Mouse (Mus musculus) cerebellum, adult 11-12 months (tissue): ENCODE data around the gene Kxd1.
"Not testable (repeated sequence)": the region's sequence is repeated elsewhere in the genome, so short reads cannot be mapped to it uniquely, and the experiment has no call there.

Source experiments
- DNase-seq: peaks from one replicate; pipeline ENCODE4 v3.0.0; 2022

Gene Kxd1

DNA sequence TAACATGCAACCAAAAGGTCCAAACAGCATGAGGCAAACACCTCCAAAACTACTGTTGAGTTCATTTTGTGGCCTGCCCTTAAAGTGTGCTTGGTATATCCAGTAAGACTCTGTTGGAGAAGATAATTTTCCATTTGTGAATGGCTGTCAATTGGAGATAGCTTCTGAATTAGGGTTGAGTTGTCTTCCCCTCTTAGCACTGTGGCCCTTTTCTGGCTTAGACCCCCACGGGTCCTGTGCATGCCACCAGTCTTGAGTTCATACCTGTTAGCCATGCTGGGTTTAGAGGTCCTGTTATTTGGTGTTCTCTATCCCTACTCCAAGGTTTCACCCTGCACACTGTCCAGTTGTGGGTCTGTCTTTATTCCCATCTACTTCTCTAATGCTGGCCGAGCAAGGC is 16.0 kb downstream of the Kxd1 start:
- no peak for DNase-seq

DNA sequence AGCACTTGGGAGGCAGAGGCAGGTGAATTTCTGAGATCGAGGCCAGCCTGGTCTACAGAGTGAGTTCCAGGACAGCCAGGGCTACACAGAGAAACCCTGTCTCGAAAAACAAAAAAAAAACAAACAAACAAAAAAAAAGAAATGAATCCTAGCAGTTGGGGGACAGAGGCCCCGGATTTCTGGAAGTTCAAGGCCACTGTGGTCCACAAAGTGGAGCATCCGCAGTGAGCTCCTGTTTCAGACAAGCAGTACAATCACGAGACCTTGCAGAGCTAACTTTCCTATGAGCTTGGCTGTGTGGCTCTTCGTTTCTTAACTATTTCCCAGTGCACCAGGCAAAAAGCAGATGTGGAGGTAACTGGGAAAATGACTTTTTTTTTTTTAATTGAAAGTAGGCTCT is 16.6 kb downstream of the Kxd1 start:
- not testable (repeated sequence) for DNase-seq

GRCm38 (mm10) chr8:70510228-70510915 is 17.4 kb downstream of the Kxd1 start, which contains the start of gene Uba52:
TSS of gene Uba52 (minus strand) at chr8:70510801.
- DNase-seq = peak; percentile 97

DNA sequence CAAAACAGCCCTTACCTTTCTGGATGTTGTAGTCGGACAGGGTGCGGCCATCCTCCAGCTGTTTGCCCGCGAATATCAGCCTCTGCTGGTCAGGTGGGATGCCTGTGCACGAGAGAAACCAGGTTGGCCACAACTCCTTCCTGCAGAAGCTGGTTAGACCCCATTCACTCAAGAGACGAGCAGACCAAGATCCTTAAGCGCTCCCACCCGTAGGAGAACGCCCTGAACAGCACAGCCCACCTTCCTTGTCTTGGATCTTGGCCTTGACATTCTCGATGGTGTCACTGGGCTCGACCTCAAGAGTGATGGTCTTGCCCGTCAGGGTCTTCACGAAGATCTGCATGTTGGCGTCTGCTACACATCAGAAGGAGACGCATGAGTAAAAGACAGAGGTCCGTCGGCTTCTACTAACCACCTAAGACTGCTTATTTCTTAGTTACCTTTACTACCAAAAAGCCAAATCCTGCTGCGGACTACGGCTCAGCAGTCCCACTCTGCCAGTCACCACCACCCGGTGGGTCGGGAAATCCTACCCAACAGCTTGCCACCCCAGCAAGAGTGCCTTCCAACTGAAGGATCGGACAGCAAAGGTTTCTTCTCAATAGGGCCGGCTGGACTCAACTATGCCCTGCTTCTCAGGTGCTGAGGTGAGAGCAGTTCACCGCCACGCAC is 18.3 kb downstream of the Kxd1 start:
- no peak for DNase-seq

GRCm38 (mm10) chr8:70507027-70507393 is 20.7 kb downstream of the Kxd1 start:
- no peak for DNase-seq

GRCm38 (mm10) chr8:70506328-70507026 is 21.3 kb downstream of the Kxd1 start, which contains the start of gene Rex1bd:
TSS of gene Rex1bd (minus strand) at chr8:70506752.
- peak; percentile 93 for DNase-seq

- no peak for DNase-seq
Measured at GRCm38 (mm10) chr8:70505698-70506327, 21.9 kb downstream of the Kxd1 start.

- peak; percentile 80 for DNase-seq
Measured at GRCm38 (mm10) chr8:70504851-70505250, 22.9 kb downstream of the Kxd1 start.

- peak; percentile 72 for DNase-seq
Measured at GRCm38 (mm10) chr8:70504291-70504716, 23.5 kb downstream of the Kxd1 start.

DNA sequence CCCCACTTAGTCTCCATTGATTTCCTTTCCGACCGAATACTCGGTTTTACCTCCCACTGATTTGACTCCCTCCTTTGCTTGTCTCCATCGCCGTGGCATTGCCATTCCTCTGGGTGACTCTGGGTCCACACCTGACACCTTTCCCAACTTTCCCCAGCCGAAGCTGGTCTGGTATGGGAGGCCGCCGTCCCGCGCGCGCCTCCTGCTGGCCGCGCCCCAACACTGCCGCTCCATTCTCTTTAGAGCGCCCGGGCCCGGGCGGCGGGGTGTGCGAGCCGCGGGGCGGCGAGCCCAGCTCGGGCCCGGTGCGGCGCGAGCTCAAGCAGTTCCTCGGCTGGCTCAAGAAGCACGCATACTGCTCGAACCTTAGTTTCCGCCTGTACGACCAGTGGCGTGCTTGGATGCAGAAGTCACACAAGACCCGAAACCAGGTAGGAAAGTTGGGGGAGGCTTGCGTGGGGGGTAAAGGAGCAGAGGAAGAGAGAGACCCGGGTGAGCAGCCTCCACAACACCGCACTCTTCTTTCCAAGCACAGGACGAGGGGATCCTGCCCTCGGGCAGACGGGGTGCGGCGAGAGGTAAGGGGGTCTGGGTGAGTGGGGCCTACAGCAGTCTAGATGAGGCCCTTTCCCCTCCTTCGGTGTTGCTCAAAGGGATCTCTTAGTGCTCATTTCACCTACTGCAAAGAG is 24.6 kb downstream of the Kxd1 start:
- peak; percentile 77 for DNase-seq

GRCm38 (mm10) chr8:70502540-70502939 is 25.2 kb downstream of the Kxd1 start:
- DNase-seq = no peak

DNA sequence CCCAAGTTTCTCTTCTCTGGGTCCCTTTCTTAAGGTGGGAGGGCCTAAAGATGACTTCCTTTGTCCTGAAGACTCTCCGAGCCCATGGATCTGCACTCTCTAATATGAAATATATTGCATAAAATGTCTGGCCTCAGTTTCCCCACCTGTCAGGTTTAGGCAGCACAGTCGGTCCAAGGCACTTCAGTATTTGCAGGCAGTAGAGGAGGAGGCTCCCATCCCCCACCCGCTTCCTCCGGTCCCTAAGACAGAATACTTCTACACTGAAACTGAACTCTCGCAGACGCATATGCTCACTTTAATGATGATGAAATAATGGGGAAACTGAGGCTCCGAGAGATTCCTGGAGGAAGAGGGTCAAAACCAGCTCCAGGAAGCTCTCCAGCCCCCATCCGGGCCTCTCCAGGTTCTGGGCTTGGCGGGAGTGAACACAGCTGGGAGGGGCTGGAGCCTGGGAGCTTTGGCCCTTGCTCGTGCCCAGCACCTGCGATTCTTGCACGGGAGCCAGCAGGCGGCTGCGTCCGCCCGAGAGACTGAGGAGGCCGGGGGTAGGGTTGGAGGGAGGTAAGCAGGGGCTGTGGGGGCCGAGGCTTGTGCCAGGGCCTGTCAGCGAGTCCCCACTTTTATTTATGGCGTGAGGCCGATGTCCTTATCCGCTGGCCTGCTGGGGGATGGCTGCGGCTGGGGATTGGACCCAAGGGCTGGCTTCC is 25.8 kb downstream of the Kxd1 start:
- DNase-seq = no peak

DNA sequence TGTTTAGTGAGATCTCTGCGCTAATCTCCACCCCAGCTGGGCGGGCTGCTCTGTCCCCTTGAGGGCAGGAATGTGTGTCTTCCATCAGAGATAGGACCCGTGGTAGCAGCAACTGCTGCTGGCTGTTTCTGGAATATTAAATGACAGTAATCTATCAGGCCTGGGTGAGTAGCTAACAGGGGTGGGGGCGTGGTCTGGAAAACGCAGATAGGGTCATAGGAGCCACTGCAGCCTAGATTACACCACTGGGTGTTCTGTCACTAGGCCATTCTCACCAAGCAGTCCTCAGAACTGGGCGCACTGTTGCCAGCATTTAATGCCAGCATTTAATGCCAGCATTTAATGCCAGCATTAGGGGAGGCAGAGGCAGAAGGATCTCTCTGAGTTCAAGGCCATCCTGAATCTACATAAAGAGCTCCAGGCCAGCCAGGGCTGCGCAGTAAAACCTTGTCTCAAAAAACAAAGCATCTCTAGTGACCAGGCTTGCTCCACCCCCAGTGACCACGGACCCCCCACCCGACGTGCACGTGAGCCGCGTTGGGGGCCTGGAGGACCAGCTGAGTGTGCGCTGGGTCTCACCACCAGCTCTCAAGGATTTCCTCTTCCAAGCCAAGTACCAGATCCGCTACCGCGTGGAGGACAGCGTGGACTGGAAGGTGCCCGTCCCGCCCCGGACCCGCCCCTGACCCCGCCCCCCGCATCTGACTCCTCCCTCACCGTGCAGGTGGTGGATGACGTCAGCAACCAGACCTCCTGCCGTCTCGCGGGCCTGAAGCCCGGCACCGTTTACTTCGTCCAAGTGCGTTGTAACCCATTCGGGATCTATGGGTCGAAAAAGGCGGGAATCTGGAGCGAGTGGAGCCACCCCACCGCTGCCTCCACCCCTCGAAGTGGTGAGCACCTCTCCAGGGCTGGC is 27.1 kb downstream of the Kxd1 start:
- DNase-seq = no peak

GRCm38 (mm10) chr8:70495771-70496062 is 32.0 kb downstream of the Kxd1 start:
- DNase-seq = no peak

- DNase-seq = no peak
Measured at GRCm38 (mm10) chr8:70495001-70495770, 32.6 kb downstream of the Kxd1 start.

GRCm38 (mm10) chr8:70494416-70494945 is 33.3 kb downstream of the Kxd1 start:
- DNase-seq = no peak

- no peak for DNase-seq
Measured at GRCm38 (mm10) chr8:70493692-70494415, 33.9 kb downstream of the Kxd1 start.

DNA sequence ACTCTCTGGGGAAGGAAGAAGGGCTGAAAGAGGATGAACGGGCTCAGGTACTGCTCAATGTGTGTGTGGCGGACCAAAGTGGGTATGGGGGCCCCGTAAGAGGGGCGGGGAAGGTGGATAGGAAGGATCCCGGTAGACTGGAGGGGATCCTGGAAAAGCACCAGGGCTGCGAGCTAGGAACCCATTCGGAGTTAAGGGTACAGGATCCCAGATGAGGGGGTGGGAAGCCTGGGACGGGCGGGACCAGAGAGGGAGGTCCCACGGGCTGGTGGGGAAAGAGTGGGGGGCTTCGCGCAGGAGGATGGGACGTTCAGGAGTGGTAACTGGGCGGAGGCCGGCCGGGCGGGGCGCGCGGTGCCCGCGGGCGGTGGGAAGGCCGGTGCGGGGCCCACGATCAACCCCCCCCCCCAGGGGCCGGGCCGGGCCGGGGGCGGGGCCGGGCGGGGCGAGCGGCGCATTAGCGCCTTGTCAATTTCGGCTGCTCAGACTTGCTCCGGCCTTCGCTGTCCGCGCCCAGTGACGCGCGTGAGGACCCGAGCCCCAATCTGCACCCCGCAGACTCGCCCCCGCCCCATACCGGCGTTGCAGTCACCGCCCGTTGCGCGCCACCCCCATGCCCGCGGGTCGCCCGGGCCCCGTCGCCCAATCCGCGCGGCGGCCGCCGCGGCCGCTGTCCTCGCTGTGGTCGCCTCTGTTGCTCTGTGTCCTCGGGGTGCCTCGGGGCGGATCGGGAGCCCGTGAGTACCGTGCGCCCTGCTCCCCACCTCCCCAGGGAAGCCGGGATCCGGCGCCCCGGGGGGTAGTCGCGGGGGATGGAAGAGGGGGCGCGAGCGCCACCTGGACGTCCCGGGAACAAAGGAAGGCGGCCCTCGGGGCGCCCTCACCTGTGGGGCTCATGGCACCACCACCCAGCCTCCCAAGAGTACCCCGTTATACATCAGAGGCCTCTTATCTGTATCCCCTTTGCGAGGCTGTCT is 34.8 kb downstream of the Kxd1 start, which contains the start of gene Crlf1:
TSS of gene Crlf1 (plus strand) at position 495 of the 977 bp plus-strand sequence.
- DNase-seq = no peak
